Mouse (Mus musculus) cortical plate, adult 2 months (tissue): ENCODE measurements around the gene Cse1l.

Experiments used
- CTCF ChIP-seq: fragments of 200-500 bp; IDR thresholded peaks from 2 replicates; pipeline ENCODE4 v1.5.1; 2011; ENCODE audit warnings: mild to moderate bottlenecking, control low read depth, low read length; ENCODE audit not compliant: insufficient read depth; ENCODE audit errors: extremely low read depth
- POLR2A ChIP-seq: fragments of 200-500 bp; IDR thresholded peaks from 2 replicates; pipeline ENCODE4 v1.6.1; 2011; ENCODE audit warnings: mild to moderate bottlenecking, low read length, control low read depth; ENCODE audit not compliant: insufficient read depth; ENCODE audit errors: extremely low read depth

- TF ChIP-seq POLR2A, result no peak
- TF ChIP-seq CTCF, result no peak
Measured at GRCm38 (mm10) chr2:166885066-166885465, 20.8 kb upstream of the Cse1l start.
